ENCODE assay signal across 8 mouse cellular contexts in genomic region chr4:125084403-125085345, GRCm38 (mm10). TPM values are rescaled to one million over a fixed set of nuclear protein-coding genes. Genes with fewer than 3 reads are reported as not detected.
A peak's percentile ranks its signal among the peaks of the same experiment; 100 is the strongest.
DNase-seq lines count a peak whose midpoint lies in the region; ATAC-seq and TF ChIP-seq lines count a peak whose summit lies in the region.

Gene Meaf6 (plus strand): TSS chr4:125085134.

- peaks cover 7% of the 10 kb centered on the region for H3K36me3 ChIP-seq in ES-Bruce4 (ENCODE audit: control insufficient read depth, insufficient read depth, low read length, poor library complexity, severe bottlenecking)
- H3K36me3 ChIP-seq in forebrain, embryonic 13.5 days (ENCODE audit: poor library complexity, severe bottlenecking), result peaks cover 37% of the 10 kb centered on the region
- peaks cover 16% of the 10 kb centered on the region for H3K36me3 ChIP-seq in heart, postnatal 0 days (replicated peaks; ENCODE audit: control insufficient read depth, insufficient read depth, low read length)
- H3K36me3 ChIP-seq in liver, embryonic 15.5 days (replicated peaks), result peaks cover 38% of the 10 kb centered on the region
- no peaks in the 10 kb centered on the region; the same call in 1 of the 2 replicates for H3K36me3 ChIP-seq in neural tube, embryonic 11.5 days (ENCODE audit: control insufficient read depth, insufficient read depth, low read length)
- 0 out of 2 replicates have a peak, but pooled peaks cover 3% of the 10 kb centered on the region for H3K36me3 ChIP-seq in stomach, embryonic 16.5 days (ENCODE audit: control insufficient read depth, insufficient read depth, low read length)

- peak within 1 kb of the TSS; percentile 65; the same call in 1 of the 2 replicates for H3K27ac ChIP-seq in ES-Bruce4 (ENCODE audit: insufficient read depth, low read length)
- peak within 1 kb of the TSS; percentile 98 for H3K27ac ChIP-seq in forebrain, embryonic 13.5 days
- peak within 1 kb of the TSS; percentile 97 for H3K27ac ChIP-seq in heart, postnatal 0 days (ENCODE audit: low read depth)
- H3K27ac ChIP-seq in liver, embryonic 15.5 days (replicated peaks), result peak within 1 kb of the TSS; percentile 95
- peak within 1 kb of the TSS; percentile 96 for H3K27ac ChIP-seq in neural tube, embryonic 11.5 days (ENCODE audit: low read depth, low read length)
- peak within 1 kb of the TSS; percentile 98 for H3K27ac ChIP-seq in stomach, embryonic 16.5 days (ENCODE audit: low read length)

- 2% methylated on average over 53 of the region's 63 CpGs for WGBS in forebrain, embryonic 13.5 days
- 2% methylated on average over 60 of the region's 63 CpGs for WGBS in heart, postnatal 0 days
- WGBS in liver, embryonic 15.5 days (ENCODE audit: insufficient replicate concordance), result 1% methylated on average over 63 of the region's 63 CpGs
- WGBS in neural tube, embryonic 11.5 days, result 2% methylated on average over 63 of the region's 63 CpGs
- WGBS in stomach, embryonic 16.5 days, result 1% methylated on average over 63 of the region's 63 CpGs

- peak within 1 kb of the TSS; percentile 90 for H3K4me3 ChIP-seq in ES-Bruce4 (ENCODE audit: low read depth, low read length)
- H3K4me3 ChIP-seq in forebrain, embryonic 13.5 days, result peak within 1 kb of the TSS; percentile 90
- H3K4me3 ChIP-seq in heart, postnatal 0 days (ENCODE audit: low read depth, low read length), result peak within 1 kb of the TSS; percentile 80
- H3K4me3 ChIP-seq in liver, embryonic 15.5 days (replicated peaks), result peak within 1 kb of the TSS; percentile 89
- peak within 1 kb of the TSS; percentile 86 for H3K4me3 ChIP-seq in neural tube, embryonic 11.5 days (ENCODE audit: low read depth, low read length)
- H3K4me3 ChIP-seq in stomach, embryonic 16.5 days (replicated peaks; ENCODE audit: low read length), result peak within 1 kb of the TSS; percentile 85

- H3K9ac ChIP-seq in ES-Bruce4 (ENCODE audit: low read depth, poor library complexity, severe bottlenecking), result peak within 1 kb of the TSS; percentile 87
- H3K9ac ChIP-seq in forebrain, embryonic 13.5 days, result peak within 1 kb of the TSS; percentile 93
- H3K9ac ChIP-seq in heart, postnatal 0 days (replicated peaks; ENCODE audit: low read depth, low read length), result peak within 1 kb of the TSS; percentile 72
- H3K9ac ChIP-seq in liver, embryonic 15.5 days, result peak within 1 kb of the TSS; percentile 90
- peak within 1 kb of the TSS; percentile 93 for H3K9ac ChIP-seq in neural tube, embryonic 11.5 days (ENCODE audit: low read length)
- peak within 1 kb of the TSS; percentile 97 for H3K9ac ChIP-seq in stomach, embryonic 16.5 days (ENCODE audit: low read length)

- peak; percentile 68 for TF ChIP-seq CTCF in ES-Bruce4 (IDR thresholded peaks at IDR 0.05; ENCODE audit: low read depth, low read length)
- TF ChIP-seq CTCF in heart, postnatal 0 days (IDR thresholded peaks at IDR 0.05; ENCODE audit: low read depth), result peak; percentile 61

- H3K27me3 ChIP-seq in ES-Bruce4 (ENCODE audit: control insufficient read depth, insufficient read depth, low read length, poor library complexity, severe bottlenecking), result no peaks in the 10 kb centered on the region
- H3K27me3 ChIP-seq in forebrain, embryonic 13.5 days, result no peaks in the 10 kb centered on the region
- no peaks in the 10 kb centered on the region for H3K27me3 ChIP-seq in heart, postnatal 0 days (ENCODE audit: control insufficient read depth, insufficient read depth, low read length)
- H3K27me3 ChIP-seq in liver, embryonic 15.5 days, result no peaks in the 10 kb centered on the region
- H3K27me3 ChIP-seq in neural tube, embryonic 11.5 days (ENCODE audit: control insufficient read depth, insufficient read depth, low read length), result no peaks in the 10 kb centered on the region
- no peaks in the 10 kb centered on the region for H3K27me3 ChIP-seq in stomach, embryonic 16.5 days (ENCODE audit: control insufficient read depth, insufficient read depth, low read length)

- TF ChIP-seq EP300 in ES-Bruce4 (IDR thresholded peaks at IDR 0.05; ENCODE audit: insufficient read depth, low read depth, low read length), result 0 out of 2 replicates have a peak, but pooled peaks have one; percentile 21
- TF ChIP-seq EP300 in heart, postnatal 0 days (IDR thresholded peaks at IDR 0.05; ENCODE audit: low read depth), result no peak

- no peaks in the 10 kb centered on the region for H3K9me3 ChIP-seq in ES-Bruce4 (replicated peaks; ENCODE audit: control insufficient read depth, insufficient read depth, low read length, poor library complexity, severe bottlenecking)
- no peaks in the 10 kb centered on the region for H3K9me3 ChIP-seq in forebrain, embryonic 13.5 days (replicated peaks)
- no peaks in the 10 kb centered on the region for H3K9me3 ChIP-seq in heart, postnatal 0 days (replicated peaks; ENCODE audit: control insufficient read depth, low read length)
- H3K9me3 ChIP-seq in liver, embryonic 15.5 days (replicated peaks), result no peaks in the 10 kb centered on the region
- H3K9me3 ChIP-seq in neural tube, embryonic 11.5 days (ENCODE audit: control insufficient read depth, low read length), result no peaks in the 10 kb centered on the region
- no peaks in the 10 kb centered on the region for H3K9me3 ChIP-seq in stomach, embryonic 16.5 days (replicated peaks; ENCODE audit: control insufficient read depth, low read length)

- peak within 1 kb of the TSS; percentile 85 for H3K4me2 ChIP-seq in forebrain, embryonic 13.5 days
- H3K4me2 ChIP-seq in heart, postnatal 0 days (ENCODE audit: low read depth, low read length), result peak within 1 kb of the TSS; percentile 95
- H3K4me2 ChIP-seq in liver, embryonic 15.5 days, result peak within 1 kb of the TSS; percentile 85
- H3K4me2 ChIP-seq in neural tube, embryonic 11.5 days (ENCODE audit: low read depth), result peak within 1 kb of the TSS; percentile 79
- H3K4me2 ChIP-seq in stomach, embryonic 16.5 days (ENCODE audit: low read depth, low read length), result peak within 1 kb of the TSS; percentile 87

- peak; percentile 84 for TF ChIP-seq POLR2A in ES-Bruce4 (IDR thresholded peaks at IDR 0.05; ENCODE audit: insufficient read depth, low read length)

- ATAC-seq in cerebellum, adult (ENCODE audit: insufficient number of reproducible peaks, low FRiP score, low TSS enrichment), result peak; percentile 92
- peak; percentile 94 for ATAC-seq in forebrain, embryonic 13.5 days
- peak; percentile 92 for ATAC-seq in heart, postnatal 0 days (ENCODE audit: insufficient read depth, low read depth)
- ATAC-seq in liver, embryonic 15.5 days (ENCODE audit: insufficient read depth), result peak; percentile 94
- ATAC-seq in neural tube, embryonic 11.5 days (ENCODE audit: insufficient read depth, low FRiP score, low TSS enrichment), result peak; percentile 84
- ATAC-seq in stomach, embryonic 16.5 days (ENCODE audit: insufficient read depth, low FRiP score), result peak; percentile 90

- peak; percentile 80 for DNase-seq in heart, postnatal 0 days (ENCODE audit: low spot score)
- peak; percentile 93 to 95 for DNase-seq in kidney, postnatal 4 days
- DNase-seq in neural tube, embryonic 11.5 days (ENCODE audit: low spot score), result peak; percentile 92

- no peaks in the 10 kb centered on the region for H3K4me1 ChIP-seq in ES-Bruce4 (ENCODE audit: control insufficient read depth, insufficient read depth, low read length)
- H3K4me1 ChIP-seq in forebrain, embryonic 13.5 days, result peaks cover 24% of the 10 kb centered on the region
- H3K4me1 ChIP-seq in heart, postnatal 0 days (ENCODE audit: control insufficient read depth, insufficient read depth), result peaks cover 12% of the 10 kb centered on the region
- peaks cover 32% of the 10 kb centered on the region for H3K4me1 ChIP-seq in liver, embryonic 15.5 days (replicated peaks)
- peaks cover 5% of the 10 kb centered on the region for H3K4me1 ChIP-seq in neural tube, embryonic 11.5 days (ENCODE audit: control insufficient read depth, insufficient read depth, low read length)
- peaks cover 11% of the 10 kb centered on the region; the same call in 1 of the 2 replicates for H3K4me1 ChIP-seq in stomach, embryonic 16.5 days (ENCODE audit: control insufficient read depth, insufficient read depth, low read length)

RNA-seq across cellular contexts. Expression of gene Meaf6, which starts in this region (rescaled TPM):
- polyA plus RNA-seq in ES-Bruce4 (2011; ENCODE audit: insufficient read depth, insufficient read length, low read depth, missing spikeins), result 35.2 and 39.6 TPM in 2 replicates
- polyA plus RNA-seq in forebrain, embryonic 13.5 days (2015; fragmentation: Nextera tagmentation; extraction: Ambion mirVana), result 146 and 148 TPM in 2 replicates
- total RNA-seq in heart, postnatal 0 days (2014; rRNA removed; ENCODE audit: low replicate concordance), result 11.0 and 28.9 TPM in 2 replicates
- 28.9 and 33.2 TPM in 2 replicates for polyA plus RNA-seq in heart, postnatal 0 days (2015; fragmentation: Nextera tagmentation; extraction: Ambion mirVana)
- 16.3 and 18.3 TPM in 2 replicates for polyA plus RNA-seq in liver, embryonic 15.5 days (2015; fragmentation: Nextera tagmentation; extraction: Ambion mirVana)
- polyA plus RNA-seq in neural tube, embryonic 11.5 days (2014; fragmentation: Nextera tagmentation; extraction: Ambion mirVana), result 98.1 and 102 TPM in 2 replicates
- 41.5 and 45.0 TPM in 2 replicates for polyA plus RNA-seq in stomach, embryonic 16.5 days (2015; fragmentation: Nextera tagmentation; extraction: Ambion mirVana)

Comparison
In these comparisons a context has a peak if more than half of its experiments do, and no peak if none do; other contexts are left out.
1. Peak in every context shown above with its lines: DNase-seq, ATAC-seq, H3K4me3 ChIP-seq and H3K27ac ChIP-seq.